Mouse (Mus musculus) spleen, adult 2 months (tissue): ENCODE results near the gene Ntm. TPM values are rescaled to one million over a fixed set of nuclear protein-coding genes. Genes with fewer than 3 reads are reported as not detected.
A peak's percentile ranks its signal among the peaks of the same experiment; 100 is the strongest.

Source experiments
- DNase-seq, 2 experiments: peaks; one replicate each; pipeline versions ENCODE4 v3.0.0 to v3.0.0-alpha.2; 2012 to 2021; ENCODE audit warnings: low spot score in 2 of 2, low read depth in 1 of 2
- H3K27ac ChIP-seq: fragments of 200-500 bp; 2 replicates; pipeline ENCODE4 v1.5.1; 2012; ENCODE audit warnings: low read length, inconsistent platforms; ENCODE audit not compliant: insufficient read depth
- H3K27me3 ChIP-seq: fragments of 200-500 bp; 2 replicates; pipeline ENCODE4 v1.6.1; 2012; ENCODE audit warnings: mild to moderate bottlenecking, moderate library complexity, low read length, inconsistent platforms; ENCODE audit not compliant: control insufficient read depth, insufficient read depth
- H3K36me3 ChIP-seq: fragments of 200-500 bp; 2 replicates; pipeline ENCODE4 v1.6.1; 2012; ENCODE audit warnings: mild to moderate bottlenecking, low read length, inconsistent platforms; ENCODE audit not compliant: control insufficient read depth, insufficient read depth
- H3K4me1 ChIP-seq: fragments of 200-500 bp; 2 replicates; pipeline ENCODE4 v1.6.1; 2011; ENCODE audit warnings: inconsistent platforms; ENCODE audit not compliant: control insufficient read depth, insufficient read depth, insufficient read length
- H3K4me3 ChIP-seq: fragments of 200-500 bp; 2 replicates; pipeline ENCODE4 v1.5.1; 2011; ENCODE audit warnings: mild to moderate bottlenecking, inconsistent platforms; ENCODE audit not compliant: insufficient read depth, insufficient read length; ENCODE audit errors: extremely low read depth
- CTCF ChIP-seq: fragments of 200-500 bp; IDR thresholded peaks from 2 replicates; pipeline ENCODE4 v1.5.1; 2011; ENCODE audit warnings: mild to moderate bottlenecking, inconsistent platforms; ENCODE audit not compliant: insufficient read depth, insufficient read length, insufficient replicate concordance; ENCODE audit errors: extremely low read depth
- POLR2A ChIP-seq: fragments of 200-500 bp; IDR thresholded peaks from 2 replicates; pipeline ENCODE4 v1.6.1; 2011; ENCODE audit warnings: low read depth, low read length, inconsistent platforms
- WGBS: fragments of 180-500 bp; shearing (Covaris S2); methylation state at CpG from one replicate; pipeline ENCODE4 v1.1.7; 2018; 5-methylcytosine and 5-hydroxymethylcytosine counted together
- polyA plus RNA-seq: library from polyadenylated mRNA; depleted of rRNA; stranded (reverse); fragments of >200 nt; gene quantifications from 2 replicates; pipeline ENCODE4 v1.2.3, GENCODE M21; 2012

Ntm gene
- polyA plus RNA-seq, 1 experiment = 0.18 TPM

- peak; percentile 36; the same call in 1 of the 2 replicates for TF ChIP-seq CTCF
- no peak for TF ChIP-seq POLR2A
- Histone ChIP-seq H3K4me1 (peaks cover 10% of the 10 kb centered on the region; the same call in 1 of the 2 replicates), H3K27me3 (no peaks in the 10 kb centered on the region), H3K27ac (no peak overlapping the region), H3K4me3 (no peak overlapping the region), H3K36me3 (no peaks in the 10 kb centered on the region)
- no peak for DNase-seq
- WGBS = 29% methylated on average over 4 of the region's 4 CpGs
These were observed 312.3 kb downstream of the Ntm start for GRCm38 (mm10) chr9:29650679-29651078.

DNA sequence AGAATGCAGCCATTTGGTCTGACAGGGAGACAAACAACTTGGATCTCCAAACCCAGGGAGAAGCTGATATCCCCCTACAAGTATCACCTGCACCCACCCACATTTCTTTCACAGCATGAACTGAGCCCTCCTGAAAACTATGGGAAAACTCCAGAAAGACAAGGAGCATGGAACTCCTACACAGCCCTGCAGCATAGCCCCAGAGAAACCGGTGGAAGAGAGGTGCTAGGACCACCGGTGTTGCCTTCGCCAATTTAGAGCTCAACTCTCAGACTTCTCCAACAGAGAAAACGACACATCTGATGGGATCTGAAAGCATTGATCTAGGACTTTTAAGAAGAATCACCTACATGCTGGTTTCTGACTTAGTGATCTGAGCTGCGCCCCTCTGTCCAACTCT, 312.7 kb downstream of the Ntm start:
- DNase-seq = no peak
- H3K4me1 ChIP-seq = peaks cover 10% of the 10 kb centered on the region; the same call in 1 of the 2 replicates
- no peaks in the 10 kb centered on the region for H3K27me3 ChIP-seq
- WGBS = 87% methylated on average over 5 of the region's 5 CpGs
- no peaks in the 10 kb centered on the region for H3K36me3 ChIP-seq
- H3K4me3 ChIP-seq = no peak overlapping the region
- no peak overlapping the region for H3K27ac ChIP-seq
- TF ChIP-seq CTCF (no peak), POLR2A (no peak)

- 65% methylated on average over 5 of the region's 5 CpGs for WGBS
- H3K27ac ChIP-seq = no peak overlapping the region
- TF ChIP-seq CTCF = no peak
These were observed 314.7 kb downstream of the Ntm start for GRCm38 (mm10) chr9:29648256-29648655.

GRCm38 (mm10) chr9:29647764-29648163, 315.2 kb downstream of the Ntm start:
- WGBS = 19% methylated on average over 8 of the region's 8 CpGs
- TF ChIP-seq POLR2A (no peak), CTCF (no peak)
- Histone ChIP-seq H3K4me1 (peaks cover 10% of the 10 kb centered on the region; the same call in 1 of the 2 replicates), H3K4me3 (no peak overlapping the region), H3K36me3 (no peaks in the 10 kb centered on the region), H3K27me3 (no peaks in the 10 kb centered on the region), H3K27ac (no peak overlapping the region)
- no peak for DNase-seq

More at GRCm38 (mm10) chr9:29648256-29648655, 314.7 kb downstream of the Ntm start:
- H3K4me1 ChIP-seq = peaks cover 10% of the 10 kb centered on the region; the same call in 1 of the 2 replicates
- H3K27me3 ChIP-seq = no peaks in the 10 kb centered on the region
- DNase-seq = no peak
- no peak overlapping the region for H3K4me3 ChIP-seq
- no peaks in the 10 kb centered on the region for H3K36me3 ChIP-seq

DNA sequence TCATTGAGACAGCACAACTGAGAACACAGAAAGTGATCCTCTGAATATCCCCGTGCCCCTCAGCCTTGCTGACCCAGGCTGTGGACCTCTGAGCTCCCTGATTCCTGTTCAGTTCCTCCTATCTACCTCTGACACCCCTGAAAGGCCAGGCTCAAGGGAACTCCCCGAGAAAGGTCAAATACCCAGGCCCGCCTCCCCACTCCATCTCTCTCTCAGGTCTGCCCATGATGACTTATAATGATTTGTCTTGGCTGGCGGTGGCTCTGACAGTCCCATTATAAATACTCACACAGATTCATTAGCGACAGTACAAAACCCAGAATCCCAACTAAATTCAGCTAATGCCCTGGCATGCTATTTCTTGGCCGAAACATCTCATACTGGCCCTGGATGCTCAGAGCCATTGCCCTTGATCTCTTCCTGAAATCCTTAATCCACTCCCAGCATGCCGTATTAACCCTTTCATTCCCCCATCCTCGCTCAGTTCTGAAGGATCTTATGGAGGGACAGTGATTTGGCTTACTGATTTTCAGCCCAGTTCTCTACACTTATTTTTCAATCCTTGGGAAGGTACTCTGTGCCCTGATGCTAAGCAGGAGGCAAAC, 317.0 kb downstream of the Ntm start:
- Histone ChIP-seq H3K27me3 (no peaks in the 10 kb centered on the region), H3K36me3 (no peaks in the 10 kb centered on the region), H3K27ac (no peak overlapping the region), H3K4me1 (peaks cover 10% of the 10 kb centered on the region; the same call in 1 of the 2 replicates), H3K4me3 (no peak overlapping the region)
- WGBS = 75% methylated on average over 8 of the region's 8 CpGs
- TF ChIP-seq POLR2A (no peak), CTCF (no peak)
- no peak for DNase-seq

DNA sequence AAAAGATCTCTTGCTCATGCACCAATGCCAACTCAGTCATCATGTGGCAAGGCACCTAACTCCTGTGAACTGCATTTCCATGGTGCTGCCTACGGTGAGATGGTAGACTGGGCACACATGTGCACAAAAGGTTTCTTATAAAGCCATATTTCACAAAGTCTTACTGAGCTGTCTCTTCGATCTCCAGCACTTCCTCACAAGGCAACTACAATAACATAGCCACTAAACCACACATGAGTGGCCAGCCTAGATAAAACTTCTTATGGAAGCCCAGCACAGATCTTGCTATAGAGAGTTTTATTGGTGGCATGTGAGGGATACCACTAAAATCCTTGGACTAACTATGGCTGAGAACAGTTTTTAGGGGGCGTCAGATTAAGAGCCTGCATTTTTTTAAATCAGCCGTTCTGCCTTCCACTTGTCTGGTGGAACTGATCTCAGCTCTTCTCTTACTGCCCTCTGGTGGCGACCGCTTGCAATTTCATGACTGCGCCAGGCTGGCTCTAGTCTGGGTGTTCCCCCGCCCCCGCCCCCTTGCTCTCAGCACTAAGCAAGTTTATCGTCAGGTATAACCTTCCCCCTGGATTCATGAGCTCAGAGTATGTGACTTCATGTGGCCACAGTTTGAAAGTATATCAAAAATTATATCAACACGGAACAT, 319.8 kb downstream of the Ntm start:
- Histone ChIP-seq H3K27me3 (no peaks in the 10 kb centered on the region), H3K36me3 (no peaks in the 10 kb centered on the region), H3K27ac (no peak overlapping the region), H3K4me3 (no peak overlapping the region), H3K4me1 (peaks cover 7% of the 10 kb centered on the region; the same call in 1 of the 2 replicates)
- 12% methylated on average over 11 of the region's 11 CpGs for whole genome bisulfite sequencing
- peak in 1 of 2 experiments; percentile 28 for DNase-seq
- TF ChIP-seq POLR2A (no peak), CTCF (peak; percentile 49; the same call in 1 of the 2 replicates)

DNA sequence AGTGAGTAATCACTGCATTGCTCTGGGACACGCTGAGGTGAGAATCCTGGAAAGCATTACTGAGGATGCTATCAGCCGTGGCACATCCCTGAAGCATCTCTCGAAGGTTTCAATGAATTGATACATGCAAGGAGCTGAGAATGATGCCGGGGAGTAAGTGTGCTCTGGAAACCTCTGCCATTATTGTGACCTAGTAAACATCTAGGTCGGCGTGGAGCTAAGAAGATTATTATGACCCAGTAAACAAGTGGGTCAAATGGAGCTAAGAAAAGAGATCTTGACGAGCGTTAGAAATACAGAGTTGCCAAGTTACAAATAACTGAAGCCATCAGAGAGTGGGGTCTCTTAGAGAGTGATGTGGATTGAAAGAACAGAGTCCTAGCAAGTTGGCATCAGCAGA, 325.6 kb downstream of the Ntm start:
- 89% methylated on average over 8 of the region's 8 CpGs for WGBS
- H3K4me1 ChIP-seq = no peaks in the 10 kb centered on the region
- no peak overlapping the region for H3K4me3 ChIP-seq
- DNase-seq = no peak
- H3K27ac ChIP-seq = no peak overlapping the region
- TF ChIP-seq CTCF (no peak), POLR2A (no peak)
- no peaks in the 10 kb centered on the region for H3K27me3 ChIP-seq
- no peaks in the 10 kb centered on the region for H3K36me3 ChIP-seq
